Mouse (Mus musculus): Measurements from ENCODE around the gene Sash1. TPM values are rescaled to one million over a fixed set of nuclear protein-coding genes. Genes with fewer than 3 reads are reported as not detected.
A peak's percentile ranks its signal among the peaks of the same experiment; 100 is the strongest.

Sash1 gene
- polyA plus RNA-seq, 1 experiment from 2014 or later: 2.6 TPM

DNA sequence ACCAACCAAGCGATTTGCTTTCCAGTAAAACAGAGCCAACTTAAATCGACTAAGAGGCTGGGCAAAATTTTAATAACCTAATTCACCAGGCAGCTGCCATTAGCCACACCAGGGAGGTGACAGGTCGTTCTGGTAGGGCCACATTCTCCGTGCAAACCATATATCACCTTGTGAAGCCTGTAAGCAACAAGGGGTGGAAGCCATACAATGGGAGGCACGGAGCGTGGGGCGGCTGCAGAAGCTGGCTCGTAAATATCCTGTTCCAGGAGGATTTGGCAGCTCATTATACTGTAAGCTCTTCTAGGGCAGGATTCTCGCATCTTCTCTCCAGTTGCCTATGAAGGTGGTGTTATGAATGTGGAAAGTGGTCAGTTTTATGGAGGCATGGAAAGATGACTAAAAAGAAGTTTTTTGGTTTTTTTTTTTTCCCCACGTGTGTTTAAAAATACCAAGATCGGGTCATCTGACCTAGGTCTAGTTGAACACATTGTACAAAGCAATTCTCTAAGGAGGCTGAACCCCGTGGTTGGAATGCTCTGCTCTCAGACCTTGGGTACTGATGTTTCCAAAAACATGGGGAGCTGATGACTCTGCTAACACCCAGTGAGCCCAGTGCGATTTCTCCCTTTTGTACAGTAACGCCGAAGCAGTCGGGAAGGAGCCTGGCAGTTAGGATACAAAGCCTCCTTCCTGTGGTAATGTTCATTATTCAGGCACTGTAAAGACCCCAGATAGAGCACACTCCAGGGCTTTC is 24.5 kb upstream of the Sash1 start:
- ATAC-seq (replicated peaks; ENCODE audit: extremely low read depth, insufficient read depth, low FRiP score): no peak
- Histone ChIP-seq H3K4me3 (ENCODE audit: low read length) (no peak overlapping the region), H3K9me3 (replicated peaks; ENCODE audit: control insufficient read depth, low read length) (no peaks in the 10 kb centered on the region), H3K36me3 (ENCODE audit: control insufficient read depth, insufficient read depth) (no peaks in the 10 kb centered on the region), H3K4me2 (ENCODE audit: low read depth, low read length) (no peak overlapping the region), H3K9ac (ENCODE audit: low read length) (no peak overlapping the region), H3K4me1 (ENCODE audit: control insufficient read depth, insufficient read depth, low read length) (peaks cover 6% of the 10 kb centered on the region; the same call in 1 of the 2 replicates), H3K27ac (ENCODE audit: low read length) (no peak overlapping the region; the same call in none of the 2 replicates), H3K27me3 (ENCODE audit: control insufficient read depth, insufficient read depth, low read length) (no peaks in the 10 kb centered on the region)
- WGBS: 66% methylated on average over 16 of the region's 16 CpGs

DNA sequence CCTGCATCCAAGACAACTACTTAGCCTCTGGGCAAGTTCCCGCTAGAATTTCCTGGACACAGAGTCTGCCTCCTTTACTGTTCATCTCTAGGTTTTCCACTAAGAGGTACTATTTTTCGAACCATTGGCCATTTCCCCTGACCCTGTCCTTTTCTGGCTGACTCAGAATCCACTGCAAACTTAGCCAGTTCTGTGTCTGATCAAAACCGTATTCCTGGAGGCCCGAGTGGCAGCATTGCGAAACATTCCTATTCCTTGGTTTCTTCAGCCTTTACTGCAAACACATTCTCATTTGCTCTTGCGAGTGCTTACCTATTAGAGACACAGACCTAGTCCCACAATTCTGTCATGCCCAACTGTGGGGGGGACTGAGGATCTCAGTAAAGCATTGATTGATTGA is 17.2 kb upstream of the Sash1 start:
- Histone ChIP-seq H3K4me3 (ENCODE audit: low read length) (no peak overlapping the region), H3K9me3 (replicated peaks; ENCODE audit: control insufficient read depth, low read length) (no peaks in the 10 kb centered on the region), H3K4me1 (ENCODE audit: control insufficient read depth, insufficient read depth, low read length) (no peaks in the 10 kb centered on the region), H3K27ac (ENCODE audit: low read length) (no peak overlapping the region), H3K27me3 (ENCODE audit: control insufficient read depth, insufficient read depth, low read length) (no peaks in the 10 kb centered on the region), H3K36me3 (ENCODE audit: control insufficient read depth, insufficient read depth) (no peaks in the 10 kb centered on the region), H3K9ac (ENCODE audit: low read length) (no peak overlapping the region), H3K4me2 (ENCODE audit: low read depth, low read length) (no peak overlapping the region)
- WGBS: 85% methylated on average over 6 of the region's 6 CpGs
- ATAC-seq (replicated peaks; ENCODE audit: extremely low read depth, insufficient read depth, low FRiP score): no peak

- H3K27ac ChIP-seq (ENCODE audit: low read length): no peak overlapping the region
- ATAC-seq (replicated peaks; ENCODE audit: extremely low read depth, insufficient read depth, low FRiP score): no peak
- H3K36me3 ChIP-seq (ENCODE audit: control insufficient read depth, insufficient read depth): no peaks in the 10 kb centered on the region
- 76% methylated on average over 7 of the region's 7 CpGs for WGBS
- H3K4me1 ChIP-seq (ENCODE audit: control insufficient read depth, insufficient read depth, low read length): no peaks in the 10 kb centered on the region
- H3K9ac ChIP-seq (ENCODE audit: low read length): no peak overlapping the region
- H3K4me3 ChIP-seq (ENCODE audit: low read length): no peak overlapping the region
- no peaks in the 10 kb centered on the region for H3K9me3 ChIP-seq (replicated peaks; ENCODE audit: control insufficient read depth, low read length)
- H3K4me2 ChIP-seq (ENCODE audit: low read depth, low read length): no peak overlapping the region
- no peaks in the 10 kb centered on the region for H3K27me3 ChIP-seq (ENCODE audit: control insufficient read depth, insufficient read depth, low read length)
Measured at GRCm38 (mm10) chr10:8902412-8902811, 16.5 kb upstream of the Sash1 start.

- Histone ChIP-seq H3K36me3 (ENCODE audit: control insufficient read depth, insufficient read depth) (no peaks in the 10 kb centered on the region), H3K4me2 (ENCODE audit: low read depth, low read length) (no peak overlapping the region), H3K27ac (ENCODE audit: low read length) (no peak overlapping the region), H3K4me1 (ENCODE audit: control insufficient read depth, insufficient read depth, low read length) (no peaks in the 10 kb centered on the region), H3K9me3 (replicated peaks; ENCODE audit: control insufficient read depth, low read length) (0 out of 2 replicates have a peak, but pooled peaks cover 2% of the 10 kb centered on the region), H3K4me3 (ENCODE audit: low read length) (no peak overlapping the region), H3K27me3 (ENCODE audit: control insufficient read depth, insufficient read depth, low read length) (no peaks in the 10 kb centered on the region), H3K9ac (ENCODE audit: low read length) (no peak overlapping the region)
- WGBS: 75% methylated on average over 8 of the region's 8 CpGs
- ATAC-seq (replicated peaks; ENCODE audit: extremely low read depth, insufficient read depth, low FRiP score): no peak
Measured at GRCm38 (mm10) chr10:8898831-8899511, 13.1 kb upstream of the Sash1 start.

DNA sequence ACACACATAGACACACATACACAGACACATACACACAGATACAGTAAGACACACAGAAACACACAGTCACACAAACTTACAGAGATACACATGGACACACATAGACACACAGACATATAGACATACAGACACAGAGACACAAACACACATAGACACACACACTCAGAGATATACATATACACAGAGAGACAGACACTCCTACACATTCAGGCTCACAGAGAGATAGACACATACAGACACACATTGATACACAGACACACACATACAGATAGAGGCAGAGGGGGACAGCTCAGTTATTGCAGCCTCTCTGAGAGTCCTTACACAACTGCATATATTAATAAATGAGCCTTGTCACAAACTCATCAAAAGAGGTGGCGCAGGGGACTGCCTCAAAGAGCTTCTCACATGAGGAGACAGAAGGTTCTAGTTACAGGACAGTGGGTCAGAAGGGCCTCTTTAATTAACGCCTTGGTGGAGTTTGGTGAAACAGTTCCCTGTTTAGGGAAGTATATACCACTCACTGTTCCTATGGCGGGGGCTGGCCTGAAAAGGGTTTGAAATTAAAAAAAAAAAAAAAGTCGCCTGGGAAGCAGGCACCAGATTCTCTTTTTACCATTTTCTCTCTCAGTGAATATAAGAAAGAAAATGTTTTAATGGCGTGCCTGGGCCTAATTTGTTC is 12.4 kb upstream of the Sash1 start:
- no peaks in the 10 kb centered on the region for H3K4me1 ChIP-seq (ENCODE audit: control insufficient read depth, insufficient read depth, low read length)
- ATAC-seq (replicated peaks; ENCODE audit: extremely low read depth, insufficient read depth, low FRiP score): no peak
- WGBS: 72% methylated on average over 5 of the region's 5 CpGs

DNA sequence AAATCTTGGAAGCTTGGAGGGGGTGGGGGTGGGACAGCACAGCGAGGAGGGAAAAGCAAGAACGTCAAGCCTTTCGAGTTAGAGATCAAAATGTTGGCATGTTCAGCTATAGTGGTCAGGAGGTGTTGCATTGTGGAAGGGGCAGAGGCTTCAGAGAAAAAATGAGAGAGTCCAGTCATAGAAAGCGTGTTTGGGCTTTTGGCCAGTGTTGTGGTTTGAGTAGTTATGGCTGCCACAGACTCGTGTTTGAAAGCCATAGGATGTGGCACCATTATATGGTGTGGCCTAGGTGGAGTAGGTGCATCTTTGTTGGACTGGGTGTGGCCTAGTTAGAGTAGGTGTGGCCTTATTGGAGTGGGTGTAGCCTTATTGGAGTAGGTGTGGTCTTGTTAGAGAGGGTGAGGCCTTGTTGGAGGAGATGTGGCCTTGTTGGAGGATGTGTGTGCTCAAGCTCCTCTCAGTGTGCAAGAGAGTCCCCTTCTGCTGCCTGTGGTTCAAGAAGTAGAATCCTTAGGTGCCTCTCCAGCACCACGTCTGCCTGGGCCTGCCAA is 9.2 kb upstream of the Sash1 start:
- Histone ChIP-seq H3K4me3 (ENCODE audit: low read length) (no peak overlapping the region), H3K9ac (ENCODE audit: low read length) (no peak overlapping the region), H3K9me3 (replicated peaks; ENCODE audit: control insufficient read depth, low read length) (0 out of 2 replicates have a peak, but pooled peaks cover 2% of the 10 kb centered on the region), H3K27me3 (ENCODE audit: control insufficient read depth, insufficient read depth, low read length) (no peaks in the 10 kb centered on the region), H3K4me1 (ENCODE audit: control insufficient read depth, insufficient read depth, low read length) (no peaks in the 10 kb centered on the region), H3K36me3 (ENCODE audit: control insufficient read depth, insufficient read depth) (no peaks in the 10 kb centered on the region), H3K4me2 (ENCODE audit: low read depth, low read length) (no peak overlapping the region), H3K27ac (ENCODE audit: low read length) (no peak overlapping the region)
- WGBS: 87% methylated on average over 6 of the region's 6 CpGs
- ATAC-seq (replicated peaks; ENCODE audit: extremely low read depth, insufficient read depth, low FRiP score): no peak

More for the DNA sequence above, 12.4 kb upstream of the Sash1 start:
- no peak overlapping the region for H3K4me2 ChIP-seq (ENCODE audit: low read depth, low read length)
- H3K9me3 ChIP-seq (replicated peaks; ENCODE audit: control insufficient read depth, low read length): 0 out of 2 replicates have a peak, but pooled peaks cover 2% of the 10 kb centered on the region
- H3K27me3 ChIP-seq (ENCODE audit: control insufficient read depth, insufficient read depth, low read length): no peaks in the 10 kb centered on the region
- H3K9ac ChIP-seq (ENCODE audit: low read length): no peak overlapping the region
- no peak overlapping the region for H3K27ac ChIP-seq (ENCODE audit: low read length)
- no peaks in the 10 kb centered on the region for H3K36me3 ChIP-seq (ENCODE audit: control insufficient read depth, insufficient read depth)
- no peak overlapping the region for H3K4me3 ChIP-seq (ENCODE audit: low read length)

DNA sequence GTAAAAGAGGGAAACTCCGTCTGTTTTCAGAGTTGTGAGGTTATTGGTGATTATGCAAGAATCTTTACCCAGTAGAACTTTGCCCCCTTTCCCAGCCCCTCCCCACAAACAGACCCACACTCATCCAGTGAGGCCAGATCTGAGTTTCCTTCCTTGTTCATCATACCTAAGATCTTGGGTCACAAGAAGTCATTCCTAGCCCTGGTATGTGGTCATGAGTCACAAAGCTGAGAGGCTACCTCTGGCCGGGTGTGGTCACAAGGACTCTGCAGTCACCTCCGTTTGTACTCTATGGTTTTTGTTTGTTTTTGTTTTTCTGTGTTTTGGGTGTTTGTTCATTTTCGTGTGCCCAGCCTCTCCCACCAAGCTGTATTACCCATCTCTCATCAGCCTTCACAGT is 4.6 kb upstream of the Sash1 start:
- Histone ChIP-seq H3K9ac (ENCODE audit: low read length) (no peak overlapping the region), H3K36me3 (ENCODE audit: control insufficient read depth, insufficient read depth) (no peaks in the 10 kb centered on the region), H3K9me3 (replicated peaks; ENCODE audit: control insufficient read depth, low read length) (no peaks in the 10 kb centered on the region), H3K4me1 (ENCODE audit: control insufficient read depth, insufficient read depth, low read length) (peaks cover 4% of the 10 kb centered on the region; the same call in 1 of the 2 replicates), H3K27ac (ENCODE audit: low read length) (no peak overlapping the region), H3K4me2 (ENCODE audit: low read depth, low read length) (no peak overlapping the region), H3K4me3 (ENCODE audit: low read length) (no peak overlapping the region), H3K27me3 (ENCODE audit: control insufficient read depth, insufficient read depth, low read length) (no peaks in the 10 kb centered on the region)
- 75% methylated on average over 4 of the region's 4 CpGs for WGBS
- no peak for ATAC-seq (replicated peaks; ENCODE audit: extremely low read depth, insufficient read depth, low FRiP score)

DNA sequence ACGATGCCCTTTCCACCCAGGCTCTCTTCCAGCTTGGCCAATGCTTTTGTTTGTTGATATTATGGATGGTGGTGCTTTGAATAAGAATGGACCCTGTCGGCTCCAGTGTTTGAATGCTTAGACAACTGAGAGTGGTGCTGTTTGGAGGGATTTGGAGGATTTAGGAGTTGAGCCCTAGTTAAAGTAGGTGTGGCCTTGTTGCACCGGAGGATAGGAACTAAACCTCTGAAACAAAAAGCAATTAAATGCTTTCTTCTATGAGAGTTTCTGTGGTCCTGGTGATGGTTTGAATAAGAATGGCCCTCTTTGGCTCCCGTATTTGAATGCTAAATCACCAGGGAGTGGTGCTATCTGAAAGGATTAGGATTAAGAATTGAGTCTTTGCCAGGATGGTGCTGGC is 3.5 kb upstream of the Sash1 start:
- Histone ChIP-seq H3K27me3 (ENCODE audit: control insufficient read depth, insufficient read depth, low read length) (no peaks in the 10 kb centered on the region), H3K9ac (ENCODE audit: low read length) (no peak overlapping the region), H3K36me3 (ENCODE audit: control insufficient read depth, insufficient read depth) (no peaks in the 10 kb centered on the region), H3K4me2 (ENCODE audit: low read depth, low read length) (no peak overlapping the region), H3K4me3 (ENCODE audit: low read length) (no peak overlapping the region), H3K4me1 (ENCODE audit: control insufficient read depth, insufficient read depth, low read length) (peaks cover 8% of the 10 kb centered on the region), H3K9me3 (replicated peaks; ENCODE audit: control insufficient read depth, low read length) (no peaks in the 10 kb centered on the region), H3K27ac (ENCODE audit: low read length) (no peak overlapping the region)
- ATAC-seq (replicated peaks; ENCODE audit: extremely low read depth, insufficient read depth, low FRiP score): no peak
- WGBS: 78% methylated on average over 4 of the region's 4 CpGs

DNA sequence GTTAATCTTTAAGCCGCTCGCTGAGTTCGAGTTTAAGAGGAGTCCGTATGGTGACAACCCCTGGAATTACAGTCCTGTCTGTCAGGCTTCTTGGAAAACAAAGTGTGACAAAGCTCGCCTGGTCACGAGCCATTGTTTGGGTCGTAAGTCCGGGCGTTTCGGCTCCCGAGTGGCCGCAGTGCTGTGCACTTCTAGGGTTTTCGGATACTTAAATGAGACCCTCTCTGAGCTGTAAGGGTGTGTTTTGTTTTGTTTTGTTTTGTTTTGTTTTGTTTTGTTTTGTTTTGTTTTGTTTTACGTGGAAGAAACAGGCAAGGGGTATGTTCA is 621 bp upstream of the Sash1 start:
- Histone ChIP-seq H3K27me3 (ENCODE audit: control insufficient read depth, insufficient read depth, low read length) (no peaks in the 10 kb centered on the region), H3K9me3 (replicated peaks; ENCODE audit: control insufficient read depth, low read length) (no peaks in the 10 kb centered on the region), H3K4me1 (ENCODE audit: control insufficient read depth, insufficient read depth, low read length) (peaks cover 16% of the 10 kb centered on the region), H3K27ac (ENCODE audit: low read length) (peak overlapping the region; percentile 98), H3K4me2 (ENCODE audit: low read depth, low read length) (peak overlapping the region; percentile 78), H3K4me3 (ENCODE audit: low read length) (peak overlapping the region; percentile 63), H3K9ac (ENCODE audit: low read length) (peak overlapping the region; percentile 89), H3K36me3 (ENCODE audit: control insufficient read depth, insufficient read depth) (no peaks in the 10 kb centered on the region)
- under 1% methylated on average over 14 of the region's 14 CpGs for WGBS
- no peak for ATAC-seq (replicated peaks; ENCODE audit: extremely low read depth, insufficient read depth, low FRiP score)
